Mouse (Mus musculus): Measurements from ENCODE around the gene Adamtsl4. TPM values are rescaled to one million over a fixed set of nuclear protein-coding genes. Genes with fewer than 3 reads are reported as not detected.

The Adamtsl4 gene
- polyA plus RNA-seq (2012; fragmentation: generic; extraction: Trizol) = 3.1 TPM
- long read RNA-seq, experiment 1, partial matches to known transcripts = 6 of 6 reads
- long read RNA-seq, experiment 1, other reads (novel, unspliced or antisense) = 0 of 6 reads
- long read RNA-seq, experiment 2, full-length matches to known transcripts = 50 of 73 reads
- long read RNA-seq, experiment 2, partial matches to known transcripts = 11 of 73 reads
- long read RNA-seq, experiment 2, other reads (novel, unspliced or antisense) = 12 of 73 reads

- Histone ChIP-seq H3K79me2 (ENCODE audit: control insufficient read depth, insufficient read depth) (peaks cover 4% of the 10 kb centered on the region), H3K36me3 (ENCODE audit: control insufficient read depth, insufficient read depth) (no peaks in the 10 kb centered on the region), H3K79me3 (ENCODE audit: low read depth) (peaks cover 2% of the 10 kb centered on the region), H3K4me3 (ENCODE audit: insufficient read depth, poor library complexity, severe bottlenecking) (peak within 1 kb of the TSS; percentile 38), H3K27me3 (ENCODE audit: control insufficient read depth, insufficient read depth, insufficient read length) (no peaks in the 10 kb centered on the region), H3ac (ENCODE audit: control insufficient read depth, insufficient read length, low read depth) (peak within 1 kb of the TSS; percentile 73)
- TF ChIP-seq CTCF (IDR thresholded peaks at IDR 0.05; ENCODE audit: control insufficient read depth, insufficient read depth, insufficient read length) (peak; percentile 9), MAX (IDR thresholded peaks at IDR 0.05) (peak; percentile 88), MYOG (IDR thresholded peaks at IDR 0.05; ENCODE audit: control insufficient read depth, extremely low read depth, insufficient read length) (no peak), MYOD1 (IDR thresholded peaks at IDR 0.05; ENCODE audit: control insufficient read depth, insufficient read length, low read depth) (no peak), FOSL1 (IDR thresholded peaks at IDR 0.05; ENCODE audit: insufficient read depth, low read length, poor library complexity, severe bottlenecking) (peak; percentile 61), USF1 (IDR thresholded peaks at IDR 0.05; ENCODE audit: low read depth) (peak; percentile 29), CEBPB (IDR thresholded peaks at IDR 0.05; ENCODE audit: low read depth) (no peak)
These were observed at the start of gene Adamtsl4 for GRCm38 (mm10) chr3:95687524-95688421. Gene Adamtsl4 (minus strand): TSS chr3:95687917.

GRCm38 (mm10) chr3:95735071-95735670 lies 47.5 kb upstream of the Adamtsl4 start:
- H3ac ChIP-seq (ENCODE audit: control insufficient read depth, insufficient read length, low read depth) = no peak overlapping the region
- peaks cover 47% of the 10 kb centered on the region for H3K36me3 ChIP-seq (ENCODE audit: control insufficient read depth, insufficient read depth)
- H3K79me3 ChIP-seq (ENCODE audit: low read depth) = peaks cover 1% of the 10 kb centered on the region
- H3K27me3 ChIP-seq (ENCODE audit: control insufficient read depth, insufficient read depth, insufficient read length) = no peaks in the 10 kb centered on the region
- TF ChIP-seq MAX (IDR thresholded peaks at IDR 0.05) (no peak), USF1 (IDR thresholded peaks at IDR 0.05; ENCODE audit: low read depth) (no peak), FOSL1 (IDR thresholded peaks at IDR 0.05; ENCODE audit: insufficient read depth, low read length, poor library complexity, severe bottlenecking) (no peak), MYOD1 (IDR thresholded peaks at IDR 0.05; ENCODE audit: control insufficient read depth, insufficient read length, low read depth) (no peak), CEBPB (IDR thresholded peaks at IDR 0.05; ENCODE audit: low read depth) (no peak), MYOG (IDR thresholded peaks at IDR 0.05; ENCODE audit: control insufficient read depth, extremely low read depth, insufficient read length) (no peak), CTCF (IDR thresholded peaks at IDR 0.05; ENCODE audit: control insufficient read depth, insufficient read depth, insufficient read length) (no peak)
- peaks cover 37% of the 10 kb centered on the region for H3K79me2 ChIP-seq (ENCODE audit: control insufficient read depth, insufficient read depth)
- H3K4me3 ChIP-seq (ENCODE audit: insufficient read depth, poor library complexity, severe bottlenecking) = no peak overlapping the region

DNA sequence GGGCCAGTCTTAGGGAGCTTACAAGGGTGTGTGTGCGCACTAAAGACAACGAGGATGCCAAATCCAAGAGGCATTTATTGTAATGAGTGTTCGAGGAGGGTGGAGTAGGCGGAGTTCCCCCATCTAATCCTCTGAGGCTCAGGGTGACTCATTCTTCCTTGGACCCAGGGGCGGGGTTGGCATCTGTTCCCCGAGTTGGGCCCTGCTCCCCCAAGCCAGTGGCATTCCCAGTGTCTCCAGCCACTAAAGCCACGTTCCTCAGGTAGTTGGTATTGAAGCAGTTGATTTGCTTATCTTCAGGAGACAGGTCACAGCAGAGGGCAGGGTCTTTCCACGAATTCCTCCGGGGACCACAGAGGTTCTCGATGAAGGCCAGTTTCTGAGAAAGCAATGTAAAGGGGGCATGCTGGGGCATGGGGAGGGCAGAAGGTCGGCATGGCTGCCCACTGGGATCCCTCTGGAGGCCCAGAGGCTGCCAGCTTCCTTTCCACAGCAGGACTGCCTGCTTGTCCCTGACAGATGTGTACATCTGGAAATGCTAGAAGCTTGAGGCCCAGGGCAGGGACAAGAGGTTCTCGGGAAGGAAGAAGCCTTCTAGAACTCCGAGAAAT lies 46.5 kb upstream of the Adamtsl4 start:
- Histone ChIP-seq H3K36me3 (ENCODE audit: control insufficient read depth, insufficient read depth) (peaks cover 40% of the 10 kb centered on the region), H3K27me3 (ENCODE audit: control insufficient read depth, insufficient read depth, insufficient read length) (no peaks in the 10 kb centered on the region), H3K79me2 (ENCODE audit: control insufficient read depth, insufficient read depth) (peaks cover 35% of the 10 kb centered on the region), H3K79me3 (ENCODE audit: low read depth) (peaks cover 1% of the 10 kb centered on the region), H3ac (ENCODE audit: control insufficient read depth, insufficient read length, low read depth) (no peak overlapping the region), H3K4me3 (ENCODE audit: insufficient read depth, poor library complexity, severe bottlenecking) (no peak overlapping the region)
- TF ChIP-seq FOSL1 (IDR thresholded peaks at IDR 0.05; ENCODE audit: insufficient read depth, low read length, poor library complexity, severe bottlenecking) = peak; percentile 20
- no peak for TF ChIP-seq USF1 (IDR thresholded peaks at IDR 0.05; ENCODE audit: low read depth)
- no peak for TF ChIP-seq MYOG (IDR thresholded peaks at IDR 0.05; ENCODE audit: control insufficient read depth, extremely low read depth, insufficient read length)
- no peak for TF ChIP-seq CTCF (IDR thresholded peaks at IDR 0.05; ENCODE audit: control insufficient read depth, insufficient read depth, insufficient read length)
- TF ChIP-seq MAX (IDR thresholded peaks at IDR 0.05) = peak; percentile 49
- TF ChIP-seq CEBPB (IDR thresholded peaks at IDR 0.05; ENCODE audit: low read depth) = no peak
- TF ChIP-seq MYOD1 (IDR thresholded peaks at IDR 0.05; ENCODE audit: control insufficient read depth, insufficient read length, low read depth) = no peak

- TF ChIP-seq CEBPB (IDR thresholded peaks at IDR 0.05; ENCODE audit: low read depth) (no peak), FOSL1 (IDR thresholded peaks at IDR 0.05; ENCODE audit: insufficient read depth, low read length, poor library complexity, severe bottlenecking) (no peak), CTCF (IDR thresholded peaks at IDR 0.05; ENCODE audit: control insufficient read depth, insufficient read depth, insufficient read length) (no peak), MYOD1 (IDR thresholded peaks at IDR 0.05; ENCODE audit: control insufficient read depth, insufficient read length, low read depth) (no peak), MYOG (IDR thresholded peaks at IDR 0.05; ENCODE audit: control insufficient read depth, extremely low read depth, insufficient read length) (no peak), USF1 (IDR thresholded peaks at IDR 0.05; ENCODE audit: low read depth) (no peak), MAX (IDR thresholded peaks at IDR 0.05) (no peak)
- no peak overlapping the region for H3K4me3 ChIP-seq (ENCODE audit: insufficient read depth, poor library complexity, severe bottlenecking)
- no peak overlapping the region for H3ac ChIP-seq (ENCODE audit: control insufficient read depth, insufficient read length, low read depth)
- no peaks in the 10 kb centered on the region for H3K27me3 ChIP-seq (ENCODE audit: control insufficient read depth, insufficient read depth, insufficient read length)
- H3K36me3 ChIP-seq (ENCODE audit: control insufficient read depth, insufficient read depth) = peaks cover 29% of the 10 kb centered on the region
- peaks cover 22% of the 10 kb centered on the region for H3K79me2 ChIP-seq (ENCODE audit: control insufficient read depth, insufficient read depth)
- H3K79me3 ChIP-seq (ENCODE audit: low read depth) = no peaks in the 10 kb centered on the region
These were observed 45.2 kb upstream of the Adamtsl4 start for GRCm38 (mm10) chr3:95732744-95733521.

Data from C2C12 (cell line).